10 mouse cellular contexts compared by ENCODE assay signal in genomic region chr5:24779881-24780512, GRCm38 (mm10). TPM values are rescaled to one million over a fixed set of nuclear protein-coding genes. Genes with fewer than 3 reads are reported as not detected.
A peak's percentile ranks its signal among the peaks of the same experiment; 100 is the strongest.
DNase-seq lines count a peak whose midpoint lies in the region; ATAC-seq and TF ChIP-seq lines count a peak whose summit lies in the region.
"Had no signal": no experiment of that assay in that cellular context is flagged by ENCODE, and none has a peak within 500 bp of the region (broad histone marks: within the 10 kb centered on the region; RNA-seq: fewer than 3 reads in every experiment).

No protein-coding gene starts in this region.

- H3K27ac ChIP-seq in testis, adult 2 months (ENCODE audit: control insufficient read depth, insufficient read depth, low read depth, low read length) = no peak overlapping the region
- H3K27ac ChIP-seq in bone marrow macrophage, adult 2 months (ENCODE audit: insufficient read depth, low read depth, low read length) = no peak overlapping the region
- no peak overlapping the region for H3K27ac ChIP-seq in embryonic facial prominence, embryonic 12.5 days
- no peak overlapping the region for H3K27ac ChIP-seq in intestine, postnatal 0 days (ENCODE audit: low read depth, low read length)

- H3K9me3 ChIP-seq in embryonic facial prominence, embryonic 12.5 days = no peaks in the 10 kb centered on the region
- peaks cover 2% of the 10 kb centered on the region; the same call in 1 of the 2 replicates for H3K9me3 ChIP-seq in intestine, postnatal 0 days (ENCODE audit: control insufficient read depth)

- no peaks in the 10 kb centered on the region for H3K36me3 ChIP-seq in testis, adult 2 months (ENCODE audit: control insufficient read depth, insufficient read depth, low read length)
- no peaks in the 10 kb centered on the region for H3K36me3 ChIP-seq in embryonic facial prominence, embryonic 12.5 days
- no peaks in the 10 kb centered on the region for H3K36me3 ChIP-seq in intestine, postnatal 0 days (ENCODE audit: control insufficient read depth, insufficient read depth)

- peak; percentile 27; the same call in 1 of the 2 replicates for TF ChIP-seq CTCF in testis, adult 2 months (IDR thresholded peaks at IDR 0.05; ENCODE audit: control insufficient read depth, insufficient read depth, insufficient replicate concordance, low read depth, low read length)
- TF ChIP-seq CTCF in bone marrow macrophage, adult 2 months (IDR thresholded peaks at IDR 0.05; ENCODE audit: low read depth, low read length) = peak; percentile 81
- TF ChIP-seq CTCF in intestine, postnatal 0 days (IDR thresholded peaks at IDR 0.05; ENCODE audit: low read depth) = peak; percentile 80

- no peak for ATAC-seq in embryonic facial prominence, embryonic 12.5 days (ENCODE audit: insufficient number of reproducible peaks, insufficient read depth, low FRiP score, low TSS enrichment)
- ATAC-seq in intestine, postnatal 0 days = no peak

- WGBS in embryonic facial prominence, embryonic 12.5 days = 45% methylated on average over 15 of the region's 15 CpGs
- 51% methylated on average over 15 of the region's 15 CpGs for WGBS in intestine, postnatal 0 days

- no peak for DNase-seq in testis, postnatal 14 days (ENCODE audit: low spot score)
- DNase-seq in natural killer cell, adult 2 months (ENCODE audit: low spot score in 2 of 2) = peak; percentile 34 to 43
- no peak for DNase-seq in right cerebral cortex, postnatal 4 days
- DNase-seq in frontal cortex, postnatal 14 days (ENCODE audit: low spot score in 2 of 2) = no peak

- peaks cover 9% of the 10 kb centered on the region for H3K4me1 ChIP-seq in testis, adult 2 months (ENCODE audit: control insufficient read depth, insufficient read depth, low read length)
- peaks cover 12% of the 10 kb centered on the region for H3K4me1 ChIP-seq in bone marrow macrophage, adult 2 months (ENCODE audit: control insufficient read depth, insufficient read depth, low read length)
- no peaks in the 10 kb centered on the region for H3K4me1 ChIP-seq in embryonic facial prominence, embryonic 12.5 days
- H3K4me1 ChIP-seq in intestine, postnatal 0 days (replicated peaks; ENCODE audit: control insufficient read depth, insufficient read depth, low read length) = no peaks in the 10 kb centered on the region

- no peak for TF ChIP-seq POLR2A in testis, adult 2 months (IDR thresholded peaks at IDR 0.05; ENCODE audit: control insufficient read depth, low read depth, low read length)
- no peak for TF ChIP-seq POLR2A in bone marrow macrophage, adult 2 months (IDR thresholded peaks at IDR 0.05; ENCODE audit: borderline replicate concordance, low read depth, low read length)

- H3K4me2 ChIP-seq in embryonic facial prominence, embryonic 12.5 days (replicated peaks) = 0 out of 2 replicates have a peak overlapping the region, but pooled peaks have one; percentile 19
- H3K4me2 ChIP-seq in intestine, postnatal 0 days (replicated peaks; ENCODE audit: low read depth) = no peak overlapping the region

- H3K4me3 ChIP-seq in testis, adult 2 months (ENCODE audit: control insufficient read depth, low read depth, low read length) = no peak overlapping the region
- H3K4me3 ChIP-seq in bone marrow macrophage, adult 2 months (ENCODE audit: insufficient read depth, low read length) = no peak overlapping the region
- no peak overlapping the region for H3K4me3 ChIP-seq in embryonic facial prominence, embryonic 12.5 days
- no peak overlapping the region for H3K4me3 ChIP-seq in intestine, postnatal 0 days (ENCODE audit: low read depth, low read length)
- H3K4me3 ChIP-seq: myocyte had no signal

- no peaks in the 10 kb centered on the region for H3K27me3 ChIP-seq in testis, adult 2 months (ENCODE audit: control insufficient read depth, insufficient read depth, low read length)
- peaks cover 17% of the 10 kb centered on the region; the same call in 1 of the 2 replicates for H3K27me3 ChIP-seq in embryonic facial prominence, embryonic 12.5 days
- no peaks in the 10 kb centered on the region for H3K27me3 ChIP-seq in intestine, postnatal 0 days (replicated peaks; ENCODE audit: control insufficient read depth, insufficient read depth, low read length)

- no peak overlapping the region for H3K9ac ChIP-seq in embryonic facial prominence, embryonic 12.5 days
- H3K9ac ChIP-seq in intestine, postnatal 0 days (ENCODE audit: low read depth, low read length) = no peak overlapping the region

RNA-seq across cellular contexts. Expression of gene Crygn, which starts 22.2 kb away (rescaled TPM):
- polyA plus RNA-seq in testis, adult 2 months (2012; rRNA removed) = not detected in 2 replicates
- polyA plus RNA-seq in bone marrow macrophage, adult 2 months (2012; ENCODE audit: insufficient read depth, insufficient read length, missing spikeins) = not detected in 2 replicates
- polyA plus RNA-seq in embryonic facial prominence, embryonic 12.5 days (2016; fragmentation: Nextera tagmentation; extraction: Ambion mirVana) = 6.5 and 18.4 TPM in 2 replicates
- polyA plus RNA-seq in intestine, postnatal 0 days (2015; fragmentation: Nextera tagmentation; extraction: Ambion mirVana) = 7.3 and 8.1 TPM in 2 replicates
- polyA plus RNA-seq: heart, embryonic 14.5 days; myocyte had no signal

RNA-seq across cellular contexts. Expression of gene Wdr86, which starts 49.5 kb away (rescaled TPM):
- polyA plus RNA-seq in testis, adult 2 months (2012; rRNA removed) = 0.78 and 1.0 TPM in 2 replicates
- not detected in 2 replicates for polyA plus RNA-seq in bone marrow macrophage, adult 2 months (2012; ENCODE audit: insufficient read depth, insufficient read length, missing spikeins)
- polyA plus RNA-seq in embryonic facial prominence, embryonic 12.5 days (2016; fragmentation: Nextera tagmentation; extraction: Ambion mirVana) = 69.7 and 78.3 TPM in 2 replicates
- polyA plus RNA-seq in intestine, postnatal 0 days (2015; fragmentation: Nextera tagmentation; extraction: Ambion mirVana) = 2.7 and 2.9 TPM in 2 replicates
- polyA plus RNA-seq: myocyte had no signal

Comparison
In these comparisons a context has a peak if more than half of its experiments do, and no peak if none do; other contexts are left out.
1. CTCF ChIP-seq: peak in every context shown above with its lines; median percentile 81 in bone marrow macrophage, adult 2 months; 80 in intestine, postnatal 0 days; 27 in testis, adult 2 months.
2. DNase-seq: peak in natural killer cell, adult 2 months (2 of 2); none in testis, postnatal 14 days (single experiment), right cerebral cortex, postnatal 4 days (single experiment) and frontal cortex, postnatal 14 days (0 of 2).
3. RNA of gene Wdr86, which starts 49.5 kb away (polyA plus RNA-seq): 69.7 to 78.3 TPM in embryonic facial prominence, embryonic 12.5 days; 2.7 to 2.9 TPM in intestine, postnatal 0 days, 0.78 to 1.0 TPM in testis, adult 2 months and not detected in bone marrow macrophage, adult 2 months; every median in the first group is over 10 times any median in the second.